Mouse (Mus musculus): ENCODE measurements around the gene Rims4. TPM values are rescaled to one million over a fixed set of nuclear protein-coding genes. Genes with fewer than 3 reads are reported as not detected.

Rims4 gene
- total and polyA plus RNA-seq, 3 experiments, result not detected

DNA sequence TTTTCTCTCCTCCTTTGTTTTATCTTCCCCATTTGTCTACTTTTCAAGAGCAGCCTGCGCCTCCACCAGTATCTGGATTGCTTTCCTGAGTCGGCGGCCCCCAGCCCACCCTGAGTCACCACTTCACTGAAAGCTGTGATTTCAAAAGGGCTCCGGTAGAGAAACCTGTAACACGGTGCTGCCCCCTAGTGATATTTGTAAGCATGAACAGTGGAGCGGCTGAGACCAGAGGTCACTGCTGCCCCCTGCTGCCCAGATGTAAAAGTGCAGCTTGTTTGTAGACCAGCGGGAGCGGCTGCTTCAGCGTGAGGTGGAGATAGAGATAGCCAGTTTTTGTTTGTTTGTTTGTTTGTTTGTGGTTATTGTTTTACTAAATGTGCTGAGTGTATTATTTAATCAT lies 80.4 kb downstream of the Rims4 start (continued):
- TF ChIP-seq MAFK (IDR thresholded peaks at IDR 0.05; ENCODE audit: borderline replicate concordance, low read depth, low read length) (no peak), KAT2A (conservative IDR thresholded peaks at IDR 0.05; ENCODE audit: low read depth, low read length) (no peak), USF2 (IDR thresholded peaks at IDR 0.05; ENCODE audit: borderline replicate concordance in 1 of 2, insufficient read depth in 1 of 2, low read depth in 1 of 2, low read length in 2 of 2) (no peak), MAX (IDR thresholded peaks at IDR 0.05; ENCODE audit: low read length) (no peak), SMC3 (IDR thresholded peaks at IDR 0.05; ENCODE audit: low read depth, low read length) (peak; percentile 86), SIN3A (IDR thresholded peaks at IDR 0.05; ENCODE audit: low read length) (no peak; the same call in 1 of the 2 replicates), CHD1 (IDR thresholded peaks at IDR 0.05; ENCODE audit: low read depth, low read length) (no peak)

DNA sequence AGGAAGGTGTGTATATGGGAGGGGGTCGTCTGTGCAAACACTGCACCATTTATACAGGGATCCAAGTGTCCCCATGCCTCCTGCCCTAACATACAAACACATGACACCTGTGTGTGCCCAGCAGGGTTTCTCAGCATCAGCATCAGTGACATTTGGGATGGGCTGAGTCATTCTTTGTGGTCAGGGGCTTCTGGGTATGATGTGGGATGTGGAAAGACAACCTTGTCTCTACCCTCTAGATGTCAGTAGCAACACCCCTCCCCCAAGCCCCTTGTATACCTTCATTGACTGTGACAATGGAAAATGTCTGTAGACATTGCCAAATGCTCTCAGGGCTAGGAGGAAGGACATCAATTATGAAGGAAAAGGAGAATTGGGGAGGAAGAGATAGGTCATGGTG lies 87.3 kb downstream of the Rims4 start:
- Histone ChIP-seq H3K36me3 (ENCODE audit: control insufficient read depth in 1 of 2, insufficient read depth in 2 of 2, low read length in 2 of 2) (no peaks in the 10 kb centered on the region), H3K4me3 (ENCODE audit: control insufficient read depth in 1 of 2, insufficient read depth in 1 of 2, low read depth in 2 of 2, low read length in 2 of 2) (no peak overlapping the region), H3K27me3 (ENCODE audit: control insufficient read depth in 1 of 2, insufficient read depth in 2 of 2, low read length in 2 of 2) (peaks cover 0 to 4% of the 10 kb centered on the region in 2 experiments; a peak in 3 of 4 replicates), H3K79me2 (ENCODE audit: control insufficient read depth, insufficient read depth, low read length, poor library complexity) (no peaks in the 10 kb centered on the region), H3K27ac (ENCODE audit: control insufficient read depth, low read depth, low read length) (no peak overlapping the region), H3K9me3 (replicated peaks; ENCODE audit: insufficient read depth, low read length) (no peaks in the 10 kb centered on the region), H3K9ac (ENCODE audit: control insufficient read depth, low read depth, low read length, poor library complexity, severe bottlenecking) (no peak overlapping the region), H3K4me1 (ENCODE audit: control insufficient read depth in 1 of 2, insufficient read depth in 2 of 2, low read length in 2 of 2) (no peaks in the 10 kb centered on the region)
- TF ChIP-seq MAX (IDR thresholded peaks at IDR 0.05; ENCODE audit: low read length) (no peak), NRF1 (IDR thresholded peaks at IDR 0.05; ENCODE audit: insufficient read depth, low read depth, low read length, poor library complexity, severe bottlenecking) (no peak), ELF1 (IDR thresholded peaks at IDR 0.05; ENCODE audit: low read depth, low read length) (no peak), GABPA (IDR thresholded peaks at IDR 0.05; ENCODE audit: low read depth, low read length) (no peak), RCOR1 (IDR thresholded peaks at IDR 0.05; ENCODE audit: low read depth, low read length) (no peak), POLR2A (IDR thresholded peaks at IDR 0.05; ENCODE audit: control insufficient read depth in 1 of 2, insufficient read depth in 1 of 2, low read depth in 1 of 2, low read length in 2 of 2, poor library complexity in 1 of 2) (no peak), CTCF (IDR thresholded peaks at IDR 0.05 in 2 of 3, conservative IDR thresholded peaks at IDR 0.05 in 1 of 3; ENCODE audit: control insufficient read depth in 1 of 3, insufficient read depth in 1 of 3, low read depth in 2 of 3, low read length in 3 of 3, poor library complexity in 1 of 3, severe bottlenecking in 1 of 3) (no peak), MYB (IDR thresholded peaks at IDR 0.05; ENCODE audit: low read depth, low read length) (no peak), HCFC1 (IDR thresholded peaks at IDR 0.05; ENCODE audit: low read depth, low read length) (no peak), MXI1 (IDR thresholded peaks at IDR 0.05; ENCODE audit: low read depth, low read length) (no peak), ETS1 (IDR thresholded peaks at IDR 0.05; ENCODE audit: low read depth, low read length) (no peak), USF1 (IDR thresholded peaks at IDR 0.05; ENCODE audit: low read depth, low read length) (no peak), GATA1 (IDR thresholded peaks at IDR 0.05; ENCODE audit: low read depth, low read length) (no peak), MAFK (IDR thresholded peaks at IDR 0.05; ENCODE audit: borderline replicate concordance, low read depth, low read length) (no peak), TCF12 (IDR thresholded peaks at IDR 0.05; ENCODE audit: low read depth, low read length) (no peak), TBP (IDR thresholded peaks at IDR 0.05; ENCODE audit: low read depth, low read length) (no peak), ZMIZ1 (IDR thresholded peaks at IDR 0.05; ENCODE audit: low read depth, low read length) (no peak)
- DNase-seq (ENCODE audit: low read depth, low spot score), result no peak
